Mouse (Mus musculus) kidney, adult 2 months (tissue): ENCODE measurements around the gene Npm1.

Experiments used
- CTCF ChIP-seq: fragments of 200-500 bp; conservative IDR thresholded peaks from 2 replicates; pipeline ENCODE4 v1.5.1; 2011; ENCODE audit warnings: low read depth, mild to moderate bottlenecking, control low read depth, low read length, moderate library complexity, mixed read lengths; ENCODE audit not compliant: insufficient read depth, insufficient read length
- POLR2A ChIP-seq: fragments of 200-500 bp; IDR thresholded peaks from one replicate; pipeline ENCODE4 v1.6.1; 2011; ENCODE audit warnings: low read depth, low read length, control low read depth

DNA sequence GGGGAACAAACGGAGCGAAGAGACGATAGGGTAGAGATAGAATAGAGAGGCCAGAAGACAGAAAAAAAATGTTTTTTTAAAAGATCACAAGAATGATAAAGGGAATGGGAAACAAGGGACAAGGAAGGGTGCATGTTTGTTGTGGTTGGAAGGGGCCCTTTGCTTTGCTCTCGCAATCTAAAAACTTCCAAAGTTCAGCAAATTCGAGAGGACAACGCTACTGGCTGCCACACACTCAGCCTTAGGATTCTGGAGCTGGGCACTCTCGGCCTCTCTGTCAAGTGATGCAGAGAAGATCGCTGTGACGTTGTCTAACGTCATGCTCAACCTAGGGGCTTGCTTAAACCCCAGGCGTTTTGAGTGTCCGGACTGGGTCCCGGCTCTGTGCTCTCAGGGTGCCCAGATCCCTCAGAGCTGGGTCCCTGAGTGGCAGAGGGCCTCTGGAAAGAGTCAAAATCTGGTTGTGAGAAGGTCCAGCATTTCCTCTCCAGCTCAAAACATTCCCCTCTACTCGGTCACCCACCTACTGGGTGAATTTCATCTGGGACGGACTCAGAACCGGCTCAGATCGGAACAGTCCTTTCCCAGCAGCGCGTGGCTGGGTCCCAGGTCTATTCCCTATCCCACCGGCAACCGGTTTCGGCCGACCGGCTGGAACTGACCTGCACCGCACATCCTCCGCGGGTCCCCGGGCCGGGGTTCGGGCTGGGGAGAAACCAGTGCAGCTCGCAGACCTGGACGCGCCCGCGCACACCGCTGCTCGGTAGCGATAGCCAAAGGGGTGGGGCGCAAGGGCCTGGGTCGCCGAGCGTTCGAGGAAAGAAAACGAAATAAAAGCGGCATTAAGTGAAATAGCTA is 37.1 kb upstream of the Npm1 start:
- no peak for TF ChIP-seq CTCF
- TF ChIP-seq POLR2A: no peak
